Mouse (Mus musculus) erythroblast, embryonic 14.5 days (primary cell): Measurements from ENCODE around the gene Scaper.

ENCODE experiments used
- GATA1 ChIP-seq: IDR thresholded peaks from 2 replicates; pipeline ENCODE4 v1.6.1; 2012; ENCODE audit warnings: low read length, inconsistent platforms, mixed read lengths
- TAL1 ChIP-seq: IDR thresholded peaks from 3 replicates; pipeline ENCODE4 v1.6.1; 2012; ENCODE audit warnings: low read length, inconsistent platforms, mixed read lengths

DNA sequence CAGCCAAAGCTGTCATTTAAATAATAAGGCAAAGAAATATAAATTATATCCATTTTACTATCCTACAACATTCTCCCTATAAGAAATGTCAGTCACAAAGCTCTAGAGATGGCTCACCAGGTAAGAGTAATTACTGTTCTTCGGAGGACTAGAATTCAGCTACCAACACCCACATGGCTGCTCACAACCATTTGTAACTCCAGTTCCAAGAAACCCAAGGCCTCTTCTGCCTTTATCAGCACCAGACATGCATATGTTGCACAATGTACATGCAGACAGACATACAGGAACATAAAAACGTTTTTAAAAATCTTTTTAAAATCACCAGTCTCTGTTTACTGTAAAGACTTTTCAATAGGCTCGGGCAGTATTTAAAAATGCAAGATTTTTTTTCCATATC, 36.3 kb downstream of the Scaper start:
- TF ChIP-seq TAL1, result no peak
- no peak for TF ChIP-seq GATA1
